Mouse (Mus musculus) T-helper 2 cell (primary cell): ENCODE measurements around the gene Dapp1.
"Not testable (repeated sequence)": the region's sequence is repeated elsewhere in the genome, so short reads cannot be mapped to it uniquely, and the experiment has no call there.

Experiments
- in situ Hi-C: fragments of 300-600 bp; cut with MboI, MseI; formaldehyde crosslinking; loops from one replicate; pipeline ENCODE4 v1.15.1; 2025; ENCODE audit warnings: high pct_unique_total_duplicates

Dapp1 gene

DNA sequence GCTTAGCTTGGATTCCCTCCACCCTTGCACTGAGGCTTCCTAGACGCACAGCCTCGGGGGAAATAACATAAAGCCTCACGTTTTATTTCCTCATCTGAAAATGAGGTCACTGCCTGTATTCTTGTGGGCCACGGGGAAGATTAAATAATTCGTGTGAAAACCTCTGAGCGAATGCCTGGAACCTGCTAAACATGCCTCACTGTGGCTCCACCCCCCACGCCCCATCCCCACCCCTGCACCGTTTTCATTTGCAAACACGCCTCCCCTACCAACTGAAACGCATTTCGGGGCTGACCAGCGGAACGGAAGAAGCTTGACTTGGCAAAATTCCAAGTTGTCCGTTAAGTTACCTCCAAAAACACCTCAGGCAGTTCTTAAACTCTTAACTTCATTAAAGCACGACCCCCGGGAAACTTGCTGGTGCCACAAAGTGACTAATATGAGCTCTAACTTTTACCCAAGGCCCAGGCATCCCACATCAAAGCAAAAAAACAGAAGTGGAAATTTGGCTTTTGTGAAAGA is 25.7 kb downstream of the Dapp1 start:
- in situ Hi-C loops = no loop called here

DNA sequence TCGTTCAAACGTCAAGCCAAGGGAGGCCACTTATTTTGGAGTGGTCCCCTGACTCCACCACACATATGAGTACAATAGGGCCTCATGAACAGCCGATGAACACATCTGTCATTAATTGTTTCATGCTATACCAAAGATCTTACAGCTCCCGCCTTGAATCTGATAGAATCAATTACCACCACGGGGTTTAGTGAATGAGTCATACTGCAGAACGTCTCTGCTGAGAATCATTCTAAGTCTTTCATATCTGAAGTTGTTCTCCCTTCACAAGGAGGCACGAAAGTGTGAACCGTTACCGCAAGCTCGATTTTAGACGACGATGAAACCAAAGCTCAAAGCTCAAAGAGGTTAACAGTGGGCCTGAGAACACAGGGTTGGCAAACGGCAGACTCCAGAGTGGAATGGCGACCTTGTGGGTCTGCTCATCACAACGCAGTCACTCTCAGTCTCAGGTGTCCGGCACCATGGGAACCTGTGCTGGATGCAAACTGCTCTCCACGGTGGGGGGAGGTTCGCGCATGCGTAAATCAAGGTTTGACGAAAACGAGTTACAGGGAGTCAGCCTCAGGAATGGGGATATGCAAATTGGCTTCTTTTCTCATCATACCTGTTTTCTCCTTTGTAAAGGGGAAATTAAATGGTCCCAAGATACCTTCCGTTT is 27.0 kb downstream of the Dapp1 start:
- in situ Hi-C loops = no loop called here

DNA sequence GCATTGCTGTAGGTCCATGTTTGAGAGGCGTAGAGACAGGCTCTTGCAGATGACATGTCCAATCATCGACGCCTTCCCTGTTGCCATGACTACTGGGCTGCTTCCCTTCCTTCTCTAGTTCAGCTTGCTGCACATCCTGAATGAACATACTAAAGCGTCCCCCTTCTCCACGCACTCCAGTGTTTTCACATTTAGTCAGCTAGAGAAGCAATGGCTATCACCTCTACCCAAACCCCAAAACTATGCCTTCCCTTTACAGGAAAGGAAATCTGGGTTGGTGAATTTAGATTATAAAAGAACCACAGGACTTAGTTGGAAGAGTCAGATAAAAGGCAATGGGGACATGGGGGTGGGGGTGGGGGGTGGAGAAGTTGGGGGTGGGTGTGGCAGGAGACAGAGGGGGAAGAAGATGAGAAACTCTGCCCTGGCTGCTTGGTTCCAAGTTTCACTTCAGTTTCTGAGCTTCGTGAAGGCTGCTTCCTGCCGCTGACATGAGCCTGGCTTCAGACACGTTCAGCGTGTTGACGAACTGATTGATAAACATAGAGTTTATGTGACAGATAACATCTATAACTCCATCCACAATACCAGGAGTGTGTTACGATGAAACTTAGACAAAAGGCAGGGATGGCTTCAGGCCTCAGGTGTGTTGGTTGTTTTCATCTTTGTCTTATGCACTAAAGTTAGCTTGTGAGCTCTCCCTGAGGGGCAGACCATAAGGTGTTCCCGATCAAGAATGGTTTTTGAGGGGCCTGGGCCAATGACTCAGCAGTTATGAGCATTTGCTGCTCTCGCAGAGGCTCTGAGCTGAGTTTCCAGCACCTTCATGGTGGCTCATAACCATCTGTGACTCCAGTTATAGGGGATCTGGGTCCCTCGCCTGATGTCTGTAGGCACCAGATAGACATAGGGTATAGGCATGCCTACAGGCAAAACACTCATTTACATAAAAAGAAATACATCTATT is 28.1 kb downstream of the Dapp1 start:
- in situ Hi-C loops = no loop called here

DNA sequence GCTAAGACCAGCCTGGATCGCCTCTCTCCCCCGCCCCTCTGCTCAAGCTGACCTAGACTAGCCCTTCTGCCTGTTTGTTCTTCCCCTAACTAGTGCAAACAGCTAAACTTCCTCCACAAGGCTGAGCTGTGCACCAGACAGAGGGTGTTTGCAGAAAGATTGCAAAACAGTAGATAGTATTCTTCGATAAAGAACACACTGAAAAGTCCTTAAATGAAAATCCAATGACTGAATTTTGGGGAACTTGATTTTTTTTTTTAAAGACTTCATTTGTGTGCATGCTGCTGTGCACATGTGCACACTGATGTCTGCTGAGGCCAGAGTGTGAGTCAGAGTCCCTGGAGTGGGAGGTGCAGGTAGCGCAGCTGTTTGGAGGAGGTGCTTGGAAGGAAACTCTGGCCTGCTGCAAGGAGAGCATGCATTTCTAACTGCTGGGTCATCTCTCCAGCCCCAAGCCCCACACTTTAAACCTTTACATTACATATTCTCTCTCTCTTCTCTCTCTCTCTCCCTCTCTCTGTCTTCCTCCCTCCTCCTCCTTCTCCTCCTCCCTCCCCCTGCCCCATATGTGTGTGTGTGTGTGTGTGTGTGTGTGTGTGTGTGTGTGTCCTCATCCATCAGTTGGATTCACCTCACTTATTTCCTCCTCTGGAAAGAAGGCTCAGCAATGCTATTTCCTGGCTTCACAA is 29.0 kb downstream of the Dapp1 start:
- in situ Hi-C loops = no loop called here

DNA sequence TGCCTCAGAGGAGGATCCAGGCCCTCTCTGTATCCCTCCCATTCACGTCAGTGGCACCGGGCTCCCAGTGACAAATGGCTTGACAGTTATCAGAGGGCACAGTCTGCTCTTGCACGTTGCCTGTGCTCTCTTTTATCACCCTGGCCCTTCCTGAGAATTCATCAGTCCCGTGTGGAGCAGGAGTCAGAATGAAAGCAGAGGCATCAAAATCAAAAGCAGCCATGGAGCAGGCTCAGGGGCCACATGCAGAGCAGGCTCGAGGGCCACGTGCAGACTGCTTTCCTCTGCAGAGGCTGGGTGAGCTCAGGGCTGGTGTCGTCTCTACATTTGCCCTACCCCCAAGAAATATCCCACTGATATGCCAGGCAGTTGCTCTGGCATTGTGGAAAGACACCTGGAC is 29.5 kb downstream of the Dapp1 start:
- in situ Hi-C loops = no loop called here

DNA sequence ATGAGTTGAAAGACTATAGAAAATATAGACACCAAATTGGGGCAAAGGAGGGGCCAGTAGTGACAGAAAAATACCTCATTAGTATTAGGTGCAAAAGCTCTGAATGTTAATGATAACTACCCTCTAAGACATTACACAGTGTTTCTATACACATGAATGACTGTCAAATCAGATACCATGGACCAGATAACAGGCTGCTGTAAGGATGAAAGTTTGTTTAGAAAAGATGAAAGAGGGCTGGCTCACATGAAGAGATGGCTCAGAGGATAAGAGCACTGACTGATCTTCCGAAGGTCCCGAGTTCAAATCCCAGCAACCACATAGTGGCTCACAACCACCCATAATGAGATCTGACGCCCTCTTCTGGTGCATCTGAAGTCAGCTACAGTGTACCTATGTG is 30.0 kb downstream of the Dapp1 start:
- in situ Hi-C loops = not testable (repeated sequence)

DNA sequence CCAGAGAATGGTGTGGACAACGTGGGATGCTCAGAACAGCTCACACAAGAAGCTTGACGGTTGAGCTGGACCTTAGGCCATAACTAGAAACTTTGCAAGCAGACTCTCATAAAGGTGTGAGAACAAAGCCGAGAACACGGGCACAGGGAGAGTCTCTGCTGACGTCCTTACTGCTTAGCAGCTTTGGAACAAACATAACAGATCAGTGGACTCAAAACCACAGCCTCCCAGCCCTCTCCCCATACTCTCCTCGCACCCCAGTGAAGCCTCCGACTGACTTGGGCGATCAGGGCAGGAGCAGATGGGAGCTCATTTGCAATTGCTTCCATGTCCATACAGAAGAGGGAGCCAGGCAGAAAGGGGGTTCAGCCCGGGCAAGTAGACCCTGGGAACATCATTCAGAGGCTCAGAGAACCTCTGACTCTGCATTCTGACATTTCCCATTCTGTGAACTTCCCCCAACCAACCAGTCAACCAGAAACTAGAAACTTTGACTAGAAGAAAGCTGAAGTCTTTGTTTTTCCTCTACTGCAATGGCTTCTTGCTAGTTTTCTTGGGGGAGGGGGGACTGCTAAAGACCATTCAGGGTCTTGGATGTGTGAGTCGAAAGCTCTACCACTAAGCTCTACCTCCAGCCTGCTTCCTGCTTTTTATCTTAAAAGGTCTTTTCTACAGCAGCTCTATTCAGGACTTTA is 31.0 kb downstream of the Dapp1 start:
- in situ Hi-C loops = no loop called here

DNA sequence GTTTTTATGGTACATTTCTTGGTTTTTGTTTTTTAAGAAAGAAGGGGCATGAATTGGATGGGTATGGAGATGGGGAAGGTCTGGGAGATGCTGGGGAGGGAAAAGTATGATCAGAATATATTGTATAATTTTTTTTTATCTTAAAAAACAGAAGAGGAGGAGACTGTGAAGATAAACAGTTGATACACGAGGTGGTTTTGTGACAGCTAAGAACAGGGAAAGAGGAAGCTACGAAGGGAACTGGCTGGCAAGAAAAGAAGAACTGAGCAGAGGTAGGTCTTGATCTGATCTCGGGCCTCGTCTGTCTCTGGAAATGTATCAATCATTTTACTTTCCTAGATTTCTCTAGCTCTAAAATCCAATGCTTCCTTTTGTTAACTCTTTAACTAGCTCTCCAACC is 33.8 kb downstream of the Dapp1 start:
- in situ Hi-C loops = no loop called here

DNA sequence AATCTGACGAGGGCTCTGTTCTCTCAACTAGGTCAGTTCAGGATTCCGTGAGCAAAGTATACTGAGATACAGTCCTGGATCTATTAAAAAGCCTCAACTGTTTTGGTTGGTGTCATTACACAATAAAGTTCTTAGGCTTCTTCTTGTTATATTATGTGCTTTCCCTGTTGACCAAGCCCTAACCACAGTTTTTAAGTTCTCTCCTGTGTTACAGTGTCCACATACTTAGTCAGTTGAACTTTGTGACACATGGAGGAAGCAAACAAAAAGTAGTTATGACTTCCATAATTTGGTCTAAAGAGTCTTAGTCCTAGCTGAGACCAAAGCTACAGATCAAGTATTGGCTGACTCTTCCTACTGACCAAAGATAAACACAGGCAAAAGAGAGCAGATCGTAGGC is 34.5 kb downstream of the Dapp1 start:
- in situ Hi-C loops = no loop called here

DNA sequence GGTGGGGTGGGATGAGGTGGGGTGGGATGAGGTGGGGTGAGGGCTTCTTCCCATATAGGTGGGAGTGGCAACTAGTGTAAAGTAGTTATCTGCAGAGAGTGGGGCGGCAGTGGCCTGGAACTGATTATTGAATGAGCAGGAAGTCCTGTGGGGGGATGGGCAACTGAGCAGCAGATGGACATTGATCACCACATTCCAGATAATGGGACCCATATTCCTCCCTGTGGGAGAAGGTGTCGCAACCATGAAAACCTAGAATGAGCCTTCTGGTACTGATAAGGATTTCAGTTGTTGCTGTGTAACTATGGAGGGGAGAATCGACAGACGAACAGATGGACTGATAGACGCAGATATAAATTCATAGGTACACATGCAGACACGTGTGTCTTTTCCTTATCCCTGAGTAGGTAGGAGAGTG is 37.6 kb downstream of the Dapp1 start:
- in situ Hi-C loops = no loop called here

DNA sequence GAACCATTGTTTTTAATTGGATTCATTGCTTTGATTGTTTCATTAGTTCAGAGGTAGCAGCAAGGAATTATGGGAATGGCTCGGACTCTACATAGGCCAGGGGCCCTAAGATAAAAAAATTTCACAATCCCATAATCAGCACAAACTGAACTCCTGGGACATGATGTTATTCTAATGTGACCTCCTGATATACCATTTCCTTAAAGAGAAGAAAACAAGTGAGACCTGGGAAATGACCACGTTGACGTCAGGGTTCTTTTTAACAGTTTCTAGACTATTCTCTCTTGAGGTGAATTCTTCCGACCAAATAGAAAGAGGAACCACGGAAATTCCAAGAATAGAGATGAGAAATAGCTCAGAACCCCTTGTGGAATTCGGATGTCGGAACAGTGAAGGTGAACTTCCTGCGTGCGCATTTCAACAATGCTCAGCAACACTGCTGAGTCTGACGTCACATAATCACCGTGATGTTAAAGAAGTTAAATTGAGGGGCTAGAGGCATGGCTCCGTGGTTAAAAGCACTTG is 39.2 kb downstream of the Dapp1 start:
- in situ Hi-C loops = no loop called here

DNA sequence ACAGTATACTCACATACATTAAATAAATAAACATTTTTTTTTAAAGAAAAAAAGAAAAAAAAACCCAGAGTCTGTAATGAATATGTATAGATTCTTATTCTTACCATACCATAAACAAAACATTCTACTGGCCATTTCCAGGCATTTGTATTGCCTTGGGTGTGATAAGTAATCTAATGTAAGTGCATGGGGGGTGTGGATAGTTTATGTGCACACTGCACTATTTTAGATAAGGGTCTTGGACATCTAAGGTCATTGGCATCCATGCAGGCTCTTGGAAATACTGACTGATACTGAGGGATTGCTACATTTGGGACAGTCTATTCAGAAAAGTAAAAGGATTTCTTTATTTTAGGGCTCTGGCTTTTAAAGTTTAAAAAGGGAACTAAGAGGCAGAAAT is 39.8 kb downstream of the Dapp1 start:
- in situ Hi-C loops = no loop called here

DNA sequence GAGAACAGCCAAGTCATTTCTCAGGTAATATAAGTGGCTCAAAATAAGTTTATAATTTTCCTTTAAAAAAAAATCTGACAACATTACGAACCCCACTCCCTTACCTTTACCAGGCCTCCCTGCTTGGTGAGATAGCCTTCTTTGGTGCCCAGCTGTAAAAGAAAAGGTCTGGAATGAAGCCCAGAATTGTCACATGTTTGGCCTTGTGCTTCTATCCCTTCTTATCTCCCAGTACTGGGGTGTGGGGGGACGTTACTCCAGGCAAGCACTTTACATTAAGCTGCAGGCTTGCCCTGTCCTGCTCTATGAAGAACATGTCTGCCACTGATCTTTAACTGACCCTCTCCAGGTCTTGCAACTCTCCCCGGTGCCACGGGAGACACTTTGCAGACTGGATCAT is 40.6 kb downstream of the Dapp1 start:
- in situ Hi-C loops = no loop called here

DNA sequence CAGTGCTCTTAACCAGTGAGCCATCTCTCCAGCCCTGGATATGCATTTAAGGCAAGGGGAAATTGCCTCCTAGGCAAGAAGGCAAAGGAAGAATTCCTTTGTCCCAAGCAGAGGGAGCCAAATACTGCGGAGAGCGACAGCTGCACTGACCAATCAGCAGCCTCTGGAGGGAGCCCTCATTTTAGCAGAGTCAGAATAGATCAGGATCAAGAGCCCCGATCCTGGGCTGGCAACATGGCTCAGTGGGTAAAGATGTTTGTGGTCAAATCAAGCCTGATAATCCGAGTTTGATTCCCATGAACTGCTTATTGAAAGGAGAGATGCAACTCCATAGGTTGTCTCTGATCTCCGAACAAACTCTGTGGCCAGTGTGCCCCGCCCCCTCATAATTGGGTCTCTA is 42.7 kb downstream of the Dapp1 start:
- in situ Hi-C loops = no loop called here

DNA sequence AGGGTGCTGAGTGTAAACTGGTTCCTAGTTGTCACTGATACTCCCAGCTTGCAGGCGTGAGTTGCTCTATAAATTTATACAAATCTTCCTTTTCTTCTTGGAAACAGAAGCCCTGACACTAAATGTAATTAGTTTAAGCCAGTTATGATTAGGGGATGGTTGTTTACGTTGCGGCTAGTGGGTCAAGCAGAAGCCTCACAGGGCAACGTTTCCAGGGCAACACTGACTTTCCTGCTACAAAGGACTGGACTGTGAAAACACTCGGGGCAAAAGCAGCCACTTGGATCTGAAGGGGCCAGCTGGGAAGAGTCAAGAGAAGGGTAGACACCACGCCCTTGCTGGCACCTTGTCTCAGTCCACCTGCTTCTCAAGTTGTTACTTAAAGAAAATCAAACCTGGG is 44.8 kb downstream of the Dapp1 start:
- in situ Hi-C loops = no loop called here

DNA sequence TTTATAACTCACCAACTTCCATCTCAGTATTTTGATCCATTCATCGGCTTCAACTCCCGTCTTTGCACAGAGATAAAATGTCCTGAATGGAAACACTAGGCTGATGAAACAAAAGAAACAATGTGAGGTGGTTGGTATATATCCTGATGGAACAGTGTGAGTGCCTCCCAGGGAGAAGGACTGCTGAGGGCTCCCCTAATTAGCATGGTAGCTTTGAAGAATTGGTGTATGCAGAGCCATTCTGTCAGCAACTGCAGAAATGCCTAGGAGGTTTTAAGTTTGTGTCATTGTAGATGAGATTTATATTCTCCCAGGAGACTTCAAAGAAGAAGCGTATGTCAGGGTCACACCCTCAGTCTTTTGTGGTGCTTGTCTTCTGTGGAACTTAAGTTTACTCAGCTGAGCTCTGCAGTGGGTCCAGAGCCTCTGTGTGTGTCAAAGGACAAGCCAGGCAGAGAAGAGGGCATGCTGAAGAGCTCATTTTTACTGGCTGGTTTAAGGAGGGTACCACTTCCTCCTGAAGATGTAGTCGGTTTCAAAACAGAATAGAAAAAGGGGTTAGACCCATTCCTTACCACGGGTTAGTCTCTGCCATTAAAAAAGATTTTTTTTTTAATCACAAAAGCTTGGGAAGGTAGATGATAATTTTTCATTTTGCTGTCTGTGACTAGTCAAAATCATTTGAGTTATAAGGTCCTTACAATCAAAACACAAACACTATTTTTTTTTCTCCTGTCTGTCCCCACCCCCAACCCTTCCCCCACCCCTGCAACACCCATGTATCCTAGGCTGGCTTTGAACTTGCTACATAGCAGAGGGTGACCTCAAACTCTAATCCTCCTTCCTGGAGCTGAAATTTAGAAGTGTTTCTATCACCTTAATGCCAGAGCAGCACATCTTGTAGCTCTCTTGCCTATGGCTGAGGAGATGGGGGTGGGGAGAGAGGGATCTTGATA is 45.5 kb downstream of the Dapp1 start:
- in situ Hi-C loops = no loop called here

DNA sequence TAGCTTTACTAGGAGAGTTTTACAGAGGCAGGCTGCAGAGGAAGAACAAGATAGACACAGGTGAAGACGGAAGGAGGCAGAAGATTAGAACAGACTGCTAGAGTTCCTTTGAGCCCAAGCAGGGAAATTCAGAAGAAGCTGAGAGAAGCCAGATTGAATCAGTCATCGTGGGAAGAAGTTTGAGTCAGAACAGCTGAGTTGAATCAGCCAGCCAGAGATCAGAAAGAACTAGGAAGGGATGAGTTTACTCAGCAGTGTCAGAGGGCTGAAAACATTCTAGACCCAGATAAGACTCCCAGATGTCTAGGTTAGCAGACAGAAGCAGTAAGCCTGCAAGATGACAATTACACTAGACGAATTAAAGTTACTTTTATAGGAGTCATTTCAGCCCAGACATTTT is 47.4 kb downstream of the Dapp1 start:
- in situ Hi-C loops = no loop called here

DNA sequence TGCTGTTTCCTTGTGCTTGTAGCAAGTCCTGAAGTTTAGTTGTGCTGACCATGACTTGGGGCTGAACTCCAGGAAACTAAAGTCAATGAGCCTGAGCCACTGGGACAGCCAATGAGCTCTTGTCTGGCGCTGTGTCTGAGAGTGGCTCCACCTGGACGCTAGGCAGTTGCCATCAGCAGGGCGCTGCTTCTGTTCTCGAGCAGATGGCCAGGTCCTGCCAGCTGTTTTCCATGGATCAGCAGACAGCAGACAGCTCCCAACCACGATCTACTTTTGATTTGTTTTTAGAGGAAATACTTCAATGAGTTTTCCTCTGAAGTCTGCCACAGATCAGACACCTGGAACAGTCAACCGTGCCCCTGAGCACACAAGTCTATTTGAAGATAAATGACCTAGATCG is 48.6 kb downstream of the Dapp1 start:
- in situ Hi-C loops = no loop called here

DNA sequence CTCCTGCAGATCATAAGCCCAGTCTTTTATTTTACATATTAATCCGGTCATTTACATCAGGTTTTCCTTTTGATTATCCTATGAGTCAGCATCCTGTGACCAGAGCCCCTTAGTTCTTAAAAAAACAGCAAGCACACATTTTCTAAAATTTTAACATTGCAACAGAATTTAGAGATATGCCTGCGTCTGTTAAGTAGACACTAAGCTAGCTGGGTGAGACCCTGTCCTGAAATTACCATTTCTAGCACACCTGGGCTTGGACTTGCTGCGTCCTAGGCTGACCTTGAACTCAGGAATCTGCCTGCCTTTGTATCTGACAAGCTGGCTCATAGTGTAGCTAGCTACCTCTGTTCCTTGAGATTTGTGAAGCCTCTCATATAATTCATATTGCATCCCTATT is 51.4 kb downstream of the Dapp1 start:
- in situ Hi-C loops = no loop called here

DNA sequence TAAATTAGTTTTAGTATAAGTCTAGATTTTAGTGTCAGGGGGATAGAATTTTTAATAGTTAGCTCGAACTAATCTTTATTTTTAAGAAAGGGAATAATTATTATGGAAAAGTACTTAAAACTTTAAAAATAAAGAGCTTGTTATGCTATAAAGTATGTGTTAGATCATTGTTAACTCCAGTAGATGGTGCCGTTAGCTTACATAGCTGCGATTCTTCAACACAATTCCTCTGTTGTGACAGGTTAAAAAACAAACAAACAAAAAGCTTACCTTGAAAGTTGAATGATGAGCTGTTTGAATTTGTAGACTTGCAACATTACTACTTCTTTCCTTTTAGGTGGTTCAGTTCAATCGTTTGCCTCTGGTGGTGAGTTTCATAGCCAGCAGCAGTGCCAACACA is 54.3 kb downstream of the Dapp1 start:
- in situ Hi-C loops = no loop called here
